Mouse (Mus musculus) naive thymus-derived CD4-positive, alpha-beta T cell, adult 2 months (primary cell): Measurements from ENCODE around the gene Mtmr14.

ENCODE experiments used
- DNase-seq: peaks from one replicate; pipeline ENCODE4 v3.0.0-alpha.2; 2011; ENCODE audit warnings: low read depth

Gene Mtmr14

DNA sequence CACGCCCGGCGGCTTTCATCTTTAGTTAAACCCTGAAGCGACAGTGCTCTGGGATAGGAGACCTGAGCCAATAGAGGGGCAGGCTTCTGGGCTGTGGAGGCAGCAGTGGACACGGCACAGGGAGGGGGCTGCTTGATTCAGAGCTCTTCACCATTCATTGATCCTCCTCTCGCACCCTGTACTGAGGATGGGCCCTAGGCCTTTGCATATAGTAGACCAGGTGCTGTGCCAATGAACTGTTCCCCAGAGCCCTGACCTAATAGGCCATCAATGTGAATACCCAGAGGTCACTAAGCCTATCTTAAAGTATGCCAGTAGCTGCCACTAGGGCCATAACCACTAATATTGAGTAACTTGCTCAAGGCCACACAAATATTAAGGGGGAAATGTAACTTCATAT lies 44.0 kb downstream of the Mtmr14 start:
- DNase-seq = no peak

DNA sequence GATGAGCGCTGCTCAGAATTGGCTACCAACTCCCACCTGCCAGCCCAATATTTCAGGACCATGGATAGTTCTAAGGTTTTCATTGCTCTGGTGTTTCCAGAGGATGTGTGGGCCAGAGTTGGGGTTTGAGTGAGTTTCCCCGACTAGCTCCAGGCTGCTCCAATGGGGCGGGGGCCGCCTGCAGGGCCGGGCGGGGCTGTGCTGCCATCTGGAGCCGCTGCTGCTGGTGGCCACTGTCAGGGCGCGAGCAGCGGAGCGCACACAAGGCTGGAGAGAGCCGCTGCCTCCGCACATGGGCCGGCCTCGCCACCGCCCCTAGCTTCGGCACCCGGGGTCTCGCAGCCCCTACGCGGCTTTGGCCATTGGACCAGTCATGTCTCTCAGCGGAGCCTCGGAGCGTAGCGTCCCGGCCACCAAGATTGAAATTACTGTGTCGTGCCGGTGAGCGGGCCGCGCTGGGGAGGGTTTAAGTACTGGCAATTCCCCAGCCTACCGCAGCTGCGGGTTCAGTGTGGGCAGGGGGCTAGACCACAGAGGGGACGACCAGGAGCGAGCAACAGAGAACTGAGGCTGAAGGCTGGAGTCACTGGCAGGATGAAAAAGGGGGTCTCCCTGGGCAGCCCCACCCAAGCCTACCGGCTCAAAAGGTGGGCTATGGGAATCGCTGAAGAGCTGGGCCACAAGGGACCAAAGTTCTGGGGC lies 44.6 kb downstream of the Mtmr14 start, which contains the start of gene Cpne9:
TSS of gene Cpne9 (plus strand) at position 207 of the 702 bp plus-strand sequence.
- peak; percentile 23 for DNase-seq

DNA sequence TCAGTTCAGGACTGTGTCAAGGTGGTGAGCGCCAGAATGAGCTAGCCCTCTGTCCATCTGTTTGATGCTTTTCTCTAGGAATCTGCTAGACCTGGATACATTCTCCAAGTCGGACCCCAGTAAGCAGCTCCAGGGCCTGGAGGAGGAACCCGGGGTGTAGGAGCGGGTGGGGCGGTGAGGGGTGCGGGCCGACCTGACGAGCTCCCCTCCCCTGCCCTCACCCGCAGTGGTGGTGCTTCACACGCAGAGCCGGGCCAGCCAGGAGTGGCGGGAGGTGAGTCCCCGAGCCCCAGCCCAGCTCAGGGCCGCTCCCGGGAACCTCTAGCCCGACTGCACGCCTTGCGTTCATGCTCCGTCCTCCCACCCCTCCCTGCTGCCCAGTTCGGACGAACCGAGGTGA lies 45.3 kb downstream of the Mtmr14 start:
- DNase-seq = no peak

DNA sequence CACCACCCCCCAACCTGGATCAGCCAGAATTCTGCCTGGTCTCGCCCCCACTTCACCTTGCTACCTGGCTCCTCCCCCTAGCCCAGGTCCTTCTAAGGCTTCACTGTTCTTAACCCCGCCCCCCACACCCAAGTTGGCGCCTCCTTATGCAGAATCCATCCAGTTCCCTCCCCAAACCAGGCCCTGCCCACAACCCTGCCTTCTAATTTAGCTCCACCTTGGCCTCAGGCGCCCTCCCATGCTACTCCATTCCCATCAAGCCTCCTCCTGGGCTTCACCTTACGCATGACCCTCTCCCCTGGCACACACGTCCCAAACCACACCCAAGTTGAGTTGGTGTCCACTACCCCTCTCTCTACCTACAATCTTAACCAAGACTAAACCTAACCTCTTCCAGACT lies 45.9 kb downstream of the Mtmr14 start:
- DNase-seq = no peak

DNA sequence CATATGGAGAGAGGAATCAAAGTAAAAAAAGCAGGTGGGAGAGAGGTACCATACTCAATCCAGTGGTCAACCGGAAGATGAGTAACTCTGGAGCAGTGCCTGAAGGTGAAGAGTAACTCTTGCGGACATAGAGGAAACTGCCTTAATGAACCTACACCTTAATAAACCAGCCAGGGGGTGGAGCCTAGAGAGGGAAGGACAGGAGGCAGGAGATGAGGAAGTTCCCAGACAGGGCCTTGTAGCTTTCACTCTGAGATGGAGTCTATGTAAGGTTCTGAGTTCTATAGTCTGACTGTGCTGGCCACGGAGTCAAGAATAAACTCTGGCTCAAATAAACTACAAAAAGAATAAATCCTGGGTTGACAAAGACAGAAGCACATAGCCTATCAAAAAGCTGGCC lies 47.3 kb downstream of the Mtmr14 start:
- DNase-seq = no peak

DNA sequence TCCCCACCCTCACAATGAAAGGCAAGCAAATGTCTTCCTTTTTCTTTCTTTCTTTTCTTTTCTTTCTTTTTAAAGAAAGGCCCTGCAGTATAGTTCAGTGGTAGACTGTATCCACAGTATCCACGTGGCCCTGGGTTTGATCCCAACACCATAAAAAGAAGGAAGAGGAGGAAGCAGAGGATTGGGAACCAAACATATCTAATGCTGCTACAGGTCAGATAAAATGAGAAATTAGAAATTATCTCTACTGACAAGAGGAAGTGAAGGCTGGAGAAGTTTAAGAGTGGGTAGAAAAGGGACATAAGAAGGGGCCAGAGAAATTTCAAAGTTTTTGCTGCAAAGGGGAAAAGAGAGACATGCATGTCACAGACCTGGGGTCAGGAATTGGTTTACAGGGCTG lies 48.7 kb downstream of the Mtmr14 start:
- no peak for DNase-seq

DNA sequence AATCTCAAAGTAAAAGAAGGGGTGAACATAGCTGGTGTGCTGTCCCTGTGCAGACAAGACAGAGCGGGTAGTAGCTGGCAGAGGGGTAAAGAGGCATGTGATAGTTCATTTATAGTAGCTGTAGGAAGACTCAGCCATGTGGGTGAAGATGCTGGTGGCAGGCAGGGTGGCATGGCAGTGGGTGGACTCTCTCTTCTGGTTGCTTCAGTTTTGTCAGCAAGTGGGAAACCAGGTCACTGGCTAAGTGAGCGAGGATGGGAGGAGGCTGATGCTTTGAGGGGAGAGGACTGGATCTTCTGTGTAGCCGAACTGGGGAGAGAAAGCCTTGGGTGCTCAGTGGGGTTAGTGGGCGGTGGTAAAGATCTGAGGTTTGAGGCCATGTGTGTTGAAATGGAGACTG lies 49.6 kb downstream of the Mtmr14 start:
- DNase-seq = no peak

DNA sequence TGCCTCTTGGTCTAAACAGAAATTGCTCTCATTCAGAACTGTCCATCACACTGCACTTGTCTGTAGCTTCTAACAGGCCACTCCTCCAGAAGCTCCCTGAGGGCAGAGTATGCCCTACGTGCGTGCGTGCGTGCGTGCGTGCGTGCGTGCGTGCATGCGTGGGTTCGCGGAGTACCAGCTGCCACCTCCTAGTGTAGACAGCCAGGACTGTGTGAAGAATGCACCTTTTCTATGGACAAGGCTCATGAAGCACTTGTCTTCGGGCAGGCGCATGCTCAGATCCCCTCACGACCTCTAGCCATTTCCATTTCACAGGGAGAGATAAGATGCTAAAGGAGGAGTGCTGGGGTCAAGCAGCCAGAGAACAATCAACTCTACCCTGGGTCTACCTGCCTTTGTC lies 51.7 kb downstream of the Mtmr14 start:
- DNase-seq = no peak

DNA sequence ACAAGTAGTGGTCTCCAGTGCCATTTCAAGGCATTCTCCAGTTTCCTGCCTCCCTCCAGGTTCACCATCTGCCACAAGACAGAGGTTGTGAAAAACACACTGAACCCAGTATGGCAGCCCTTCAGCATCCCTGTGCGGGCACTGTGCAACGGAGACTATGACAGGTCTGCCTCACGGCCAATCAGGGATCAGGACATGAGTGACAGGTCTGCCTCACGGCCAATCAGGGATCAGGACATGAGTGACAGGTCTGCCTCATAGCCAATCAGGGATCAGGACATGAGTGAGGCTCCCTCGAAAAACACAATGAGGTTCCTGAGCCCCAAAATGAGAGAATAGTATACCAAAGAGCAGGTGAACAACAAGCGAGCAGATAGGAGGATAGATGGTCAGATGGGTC lies 52.7 kb downstream of the Mtmr14 start:
- no peak for DNase-seq

DNA sequence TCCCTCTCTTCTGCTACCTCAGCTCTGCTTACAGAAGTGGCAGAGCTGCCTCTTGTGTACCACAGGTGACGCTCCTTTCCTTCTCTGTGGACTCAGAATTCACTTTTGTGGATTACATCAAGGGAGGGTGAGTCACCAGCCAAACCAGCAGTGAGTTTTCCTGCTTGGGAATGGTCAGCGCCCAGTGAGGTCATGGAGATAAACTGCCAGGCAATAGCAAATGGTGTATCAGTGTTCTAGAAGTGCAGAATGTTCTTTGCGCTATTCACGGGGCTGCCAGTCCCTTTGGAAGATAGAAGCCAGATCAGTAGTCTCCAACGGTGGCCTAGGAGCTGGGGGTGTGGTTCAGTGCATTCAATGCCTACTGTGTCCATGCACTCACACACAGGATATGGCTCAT lies 55.3 kb downstream of the Mtmr14 start:
- DNase-seq = no peak

DNA sequence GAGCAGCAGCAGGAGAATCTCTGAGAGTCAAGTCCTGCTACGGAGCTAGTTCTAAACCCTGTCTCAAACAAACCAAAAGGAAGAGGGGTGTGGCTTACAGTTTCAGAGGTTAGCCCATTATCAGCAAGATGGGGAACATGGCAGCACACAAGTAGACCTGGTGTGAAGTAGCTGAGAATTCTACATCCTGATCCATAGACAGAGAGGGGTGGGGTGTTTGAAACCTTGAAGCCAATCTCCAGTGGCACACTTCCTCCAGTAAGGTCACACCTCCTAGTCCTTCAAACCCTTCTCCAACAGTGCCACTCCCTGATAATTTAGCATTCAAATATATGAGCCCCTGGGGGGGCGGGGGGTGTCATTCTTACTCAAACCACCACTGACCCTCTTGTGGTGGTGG lies 58.4 kb downstream of the Mtmr14 start:
- no peak for DNase-seq

DNA sequence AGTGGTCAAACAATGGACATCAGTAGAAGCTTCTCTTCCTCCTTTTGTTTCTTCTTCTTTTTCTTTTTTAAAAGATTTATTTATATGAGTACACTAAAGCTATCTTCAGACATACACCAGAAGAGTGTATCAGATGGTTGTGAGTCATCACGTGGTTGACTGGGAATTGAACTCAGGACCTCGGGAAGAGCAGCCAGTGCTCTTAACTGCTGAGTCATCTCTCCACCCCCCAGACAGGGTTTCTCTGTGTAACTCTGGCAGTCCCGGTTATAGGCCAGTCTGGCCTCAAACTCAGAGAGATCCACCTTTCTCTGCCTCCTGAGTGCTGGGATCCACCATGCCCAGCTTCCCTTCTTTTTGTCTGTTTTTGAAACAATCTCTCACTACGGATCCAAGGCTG lies 59.0 kb downstream of the Mtmr14 start:
- DNase-seq = no peak

DNA sequence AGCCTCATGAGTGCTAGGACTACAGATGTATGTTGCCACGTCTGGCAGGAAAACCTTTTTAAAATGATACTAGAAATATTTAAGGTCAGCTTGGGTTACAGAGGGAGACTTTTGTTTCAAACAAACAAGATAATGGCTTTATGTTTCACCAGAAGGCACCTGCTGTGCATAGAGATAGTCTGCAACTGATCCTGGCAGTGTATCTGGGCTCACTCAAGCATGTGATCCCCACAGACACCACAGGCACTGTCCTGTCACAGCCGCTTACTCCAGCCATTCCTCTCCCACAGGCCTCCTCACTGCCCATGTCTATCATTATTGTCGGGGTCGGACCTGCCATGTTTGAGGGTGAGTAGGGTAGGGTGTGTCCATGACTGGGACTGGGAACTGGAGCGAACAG lies 63.7 kb downstream of the Mtmr14 start:
- no peak for DNase-seq

DNA sequence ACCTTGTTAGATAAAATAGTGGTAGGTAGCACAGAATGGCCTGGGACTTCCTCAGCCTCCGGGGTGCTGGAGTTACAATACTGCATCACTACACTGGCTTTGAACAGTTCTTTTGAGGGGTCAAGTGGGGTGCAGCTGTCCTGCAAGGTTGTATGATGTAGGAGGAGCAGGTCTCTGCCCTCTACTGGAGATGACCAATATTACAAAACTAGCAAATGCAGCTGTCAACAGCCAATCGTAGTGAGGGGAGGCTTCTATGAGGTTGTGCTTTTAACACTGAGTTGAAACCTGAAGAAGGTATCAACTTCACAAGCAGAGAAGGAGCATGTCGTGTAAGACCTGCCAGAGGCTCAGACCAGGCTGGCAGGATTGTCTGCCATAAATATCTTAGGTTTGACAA lies 64.6 kb downstream of the Mtmr14 start:
- peak; percentile 78 for DNase-seq

DNA sequence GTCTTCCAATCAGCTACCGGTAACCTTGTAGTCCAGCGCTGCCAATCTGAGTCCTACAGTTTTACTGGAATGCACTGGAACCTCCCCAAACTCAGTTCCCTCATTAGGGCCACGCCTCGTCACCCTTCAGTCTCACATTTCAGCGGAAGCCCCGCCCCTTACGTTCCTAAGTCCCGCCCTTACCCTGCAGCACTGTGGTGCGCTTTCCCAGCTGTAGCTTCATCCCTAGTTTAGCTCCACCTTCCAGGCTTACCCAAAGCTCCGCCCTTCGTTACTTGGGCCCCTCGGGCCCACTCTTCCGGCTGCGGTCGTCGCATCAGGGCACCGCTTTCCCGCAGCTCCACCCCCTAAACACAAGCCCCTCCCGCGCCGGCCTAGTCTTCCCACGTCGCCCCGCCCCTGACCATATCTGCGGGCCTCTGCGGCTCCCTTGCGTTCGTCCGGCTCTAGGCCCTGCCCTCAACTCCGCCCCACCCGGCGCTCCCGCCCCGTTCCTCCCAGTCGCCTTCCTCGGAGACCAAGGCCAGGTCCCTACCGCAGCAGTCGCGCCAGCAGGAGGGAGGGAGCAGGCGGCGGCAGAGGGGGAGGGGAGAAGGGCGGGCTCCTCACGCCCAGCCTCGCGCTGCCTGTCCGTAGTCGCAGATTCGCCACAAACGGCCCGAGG lies 68.8 kb downstream of the Mtmr14 start:
- DNase-seq = peak; percentile 100

DNA sequence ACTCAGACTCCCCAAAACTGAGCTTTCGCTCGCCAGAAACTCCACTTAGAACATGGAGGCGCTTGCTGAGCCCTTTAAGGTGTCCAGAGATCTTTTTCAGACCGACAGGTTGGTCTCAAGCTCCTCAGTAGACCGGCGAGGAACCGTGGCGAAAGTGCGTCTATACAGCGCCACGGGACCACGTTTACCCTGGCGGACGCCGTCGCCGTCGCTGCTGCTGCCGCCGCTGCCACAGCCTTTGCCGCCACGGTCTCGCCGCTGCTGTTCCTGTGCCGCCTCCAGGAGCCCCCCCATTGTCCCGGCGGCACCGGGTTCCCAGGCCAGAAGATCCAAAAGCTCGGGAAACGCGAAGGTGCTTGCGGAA lies 69.3 kb downstream of the Mtmr14 start, which contains the start of gene Brpf1:
TSS of gene Brpf1 (plus strand) at position 152 of the 364 bp plus-strand sequence.
- no peak for DNase-seq

DNA sequence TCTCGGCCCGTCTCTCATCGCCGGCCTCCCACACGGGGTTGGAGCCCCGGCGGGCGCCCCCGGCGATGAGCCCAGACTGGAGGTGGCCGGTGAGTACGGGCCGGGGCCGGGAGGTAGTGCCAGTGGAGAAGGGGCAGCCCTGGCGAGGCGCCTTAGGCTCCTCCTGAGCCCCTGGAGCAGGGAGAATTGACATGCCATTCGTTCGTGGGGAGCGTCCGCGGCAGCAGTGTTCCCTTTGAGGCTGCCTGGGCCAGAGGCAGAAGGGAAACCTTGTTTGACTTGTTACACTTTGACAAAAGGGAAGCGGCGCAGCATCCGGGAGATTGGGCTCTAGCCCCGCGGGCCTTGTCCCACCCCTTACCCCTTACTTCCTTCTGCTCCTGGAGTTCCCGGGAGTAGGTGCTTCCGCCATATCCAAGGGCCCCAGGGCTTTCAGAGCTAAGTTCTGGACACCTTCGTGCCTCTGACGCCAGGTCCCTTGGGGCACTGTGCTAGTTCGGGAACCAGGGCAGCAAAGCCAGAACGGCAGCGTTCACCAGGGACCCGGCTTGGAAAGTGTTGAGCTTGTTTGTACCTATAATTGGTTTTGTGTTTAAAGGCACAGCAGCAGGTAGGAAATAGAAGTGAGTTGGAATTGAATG lies 70.0 kb downstream of the Mtmr14 start:
- peak; percentile 64 for DNase-seq

DNA sequence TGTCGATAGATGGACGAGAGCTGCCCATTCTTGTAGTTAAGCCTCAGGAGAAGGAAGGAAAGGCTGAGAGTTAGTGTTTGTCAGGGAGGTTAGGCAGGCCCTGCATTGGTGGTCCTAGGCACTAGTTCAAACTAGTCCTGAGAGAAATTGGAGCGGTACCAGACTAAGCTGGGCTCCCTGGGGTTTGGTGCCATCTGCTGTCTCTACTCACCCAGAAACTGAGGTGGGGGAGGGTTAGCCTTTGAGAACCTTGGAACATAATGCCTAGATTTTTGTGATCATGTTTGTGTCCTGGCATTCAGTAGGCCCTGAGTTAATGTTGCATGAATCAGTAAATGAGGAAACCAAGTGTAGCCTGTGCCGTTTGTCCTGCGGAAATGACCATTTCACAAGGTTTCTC lies 70.5 kb downstream of the Mtmr14 start:
- peak; percentile 55 for DNase-seq

DNA sequence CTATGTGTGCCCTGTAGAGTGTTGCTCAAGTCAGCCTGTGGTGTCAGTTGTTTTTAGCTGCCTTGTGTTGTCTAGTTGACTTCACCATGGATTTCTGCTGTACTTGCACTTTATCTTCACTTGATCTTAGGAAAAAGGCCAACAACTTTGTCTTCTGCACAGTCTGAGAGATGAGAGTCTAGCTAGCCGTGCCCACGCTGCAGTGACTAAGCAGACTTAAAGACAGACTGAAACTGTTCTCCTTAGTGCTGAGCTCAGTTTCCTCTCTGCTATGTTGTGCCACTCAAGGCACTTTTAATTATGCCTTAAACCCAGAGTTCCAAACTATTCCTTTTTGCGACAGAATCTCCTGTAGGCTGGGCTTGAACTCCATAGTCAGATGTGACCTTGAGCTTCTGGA lies 78.3 kb downstream of the Mtmr14 start:
- DNase-seq = no peak

DNA sequence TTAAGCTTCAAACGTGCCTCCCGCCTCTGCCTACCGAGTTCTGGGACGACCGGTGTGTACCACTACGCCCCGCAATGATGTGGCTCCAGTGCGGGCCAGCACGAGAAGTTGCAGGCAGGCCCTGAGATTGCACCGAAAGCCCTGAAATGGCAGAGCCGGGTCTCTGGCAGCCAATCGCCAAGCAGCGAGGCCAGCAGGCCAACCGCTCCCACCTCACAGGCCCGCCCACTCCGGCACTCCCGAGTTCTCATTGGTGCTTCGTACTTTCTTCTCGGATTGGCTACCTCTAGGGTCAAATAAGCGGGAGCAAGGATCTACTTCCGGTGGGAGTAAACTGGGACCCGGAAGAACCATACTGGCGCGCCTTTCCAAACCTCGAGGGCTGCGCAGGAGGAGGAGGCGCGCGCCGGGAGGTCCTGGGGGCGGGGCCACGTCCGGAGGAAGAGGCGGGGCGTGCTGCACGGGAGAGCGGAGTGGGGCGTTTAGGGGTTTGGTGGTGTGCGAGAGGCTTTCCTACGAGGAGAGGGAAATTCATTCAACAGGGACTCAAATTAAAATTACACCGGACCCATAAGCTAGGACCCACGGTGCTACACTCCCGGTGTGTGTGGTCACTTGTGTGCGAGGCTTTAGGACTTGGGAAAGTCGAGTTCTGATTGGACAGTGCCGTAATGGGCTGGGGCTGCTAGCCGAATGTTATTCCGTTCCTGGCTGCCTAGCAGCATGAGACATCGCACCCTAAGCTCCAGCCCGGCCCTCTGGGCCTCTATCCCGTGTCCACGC lies 89.1 kb downstream of the Mtmr14 start, which contains the start of gene Ogg1:
TSS of gene Ogg1 (plus strand) at position 440 of the 783 bp plus-strand sequence.
- DNase-seq = peak; percentile 97

DNA sequence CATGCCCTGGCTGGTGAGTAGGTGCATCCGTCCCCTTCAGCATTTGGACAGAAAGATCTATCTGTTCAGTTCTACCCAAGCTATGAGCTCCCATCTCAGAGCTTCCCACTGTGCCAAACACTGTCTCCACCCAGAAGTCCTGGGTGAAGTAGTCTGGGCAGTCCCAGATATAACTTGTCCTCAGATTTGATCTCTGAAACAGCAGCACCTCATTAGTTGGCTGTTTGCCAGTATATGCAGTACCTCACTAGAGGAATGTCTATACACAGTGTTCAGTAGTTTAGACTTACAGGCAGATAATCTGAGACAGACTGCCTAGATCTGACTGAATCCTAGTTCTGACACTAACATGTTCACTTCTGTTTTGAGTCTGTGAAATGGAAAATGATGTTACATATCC lies 91.8 kb downstream of the Mtmr14 start:
- no peak for DNase-seq

DNA sequence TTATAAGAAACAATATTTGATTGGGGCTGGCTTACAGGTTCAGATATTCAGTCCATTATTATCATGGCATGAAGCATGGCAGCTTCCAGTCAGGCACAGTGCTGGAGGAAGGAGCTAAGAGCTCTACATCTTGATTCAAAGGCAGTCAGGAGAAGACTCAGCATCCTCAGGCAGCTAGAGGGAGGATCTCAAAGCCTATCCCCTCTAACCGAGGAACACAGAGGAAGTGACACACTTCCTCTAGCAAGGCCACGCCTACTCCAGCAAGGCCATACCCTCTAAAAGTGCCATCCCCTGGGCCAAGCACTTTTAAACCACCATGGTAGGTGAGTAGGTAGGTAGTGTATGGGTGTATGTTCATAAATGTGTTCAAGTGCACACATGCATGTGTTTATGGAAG lies 92.9 kb downstream of the Mtmr14 start:
- DNase-seq = peak; percentile 57
